Mouse (Mus musculus) lung, adult 18-20 months (tissue): Measurements from ENCODE around the gene Dcx.

ENCODE experiments used
- DNase-seq, 2 experiments: peaks; one replicate each; pipeline ENCODE4 v3.0.0; 2022; ENCODE audit warnings: mixed read lengths in 2 of 2

Dcx gene

GRCm38 (mm10) chrX:143826521-143826920, 106.6 kb downstream of the Dcx start:
- no peak for DNase-seq

DNA sequence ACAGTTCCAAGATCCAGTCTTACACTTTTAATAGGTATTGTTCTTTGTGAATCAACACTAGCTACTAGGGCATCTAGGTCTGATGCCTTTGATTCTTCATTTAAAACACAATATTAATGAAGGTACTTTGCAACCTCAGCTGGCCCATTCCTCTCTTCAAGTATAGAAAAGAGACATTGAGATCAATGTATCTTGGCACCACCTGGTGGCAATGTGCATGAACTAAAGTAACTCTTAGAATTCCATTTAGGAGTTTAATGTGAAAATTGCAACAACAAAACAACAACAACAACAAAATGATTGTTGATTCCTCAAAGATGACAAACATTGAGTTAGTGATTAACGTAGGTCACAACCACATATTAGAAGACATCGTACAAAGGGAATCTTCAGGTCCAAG, 114.2 kb downstream of the Dcx start:
- no peak for DNase-seq

GRCm38 (mm10) chrX:143815948-143816347, 117.2 kb downstream of the Dcx start:
- DNase-seq, result no peak
